Mouse (Mus musculus) hindbrain, postnatal 0 days (tissue): ENCODE data around the gene Arhgef33. TPM values are rescaled to one million over a fixed set of nuclear protein-coding genes. Genes with fewer than 3 reads are reported as not detected.
A peak's percentile ranks its signal among the peaks of the same experiment; 100 is the strongest.

Source experiments
- ATAC-seq: fragments of 200-750 bp; cut with Nextera tagmentation; 2 replicates; pipeline ENCODE4 v1.8.0; 2017; ENCODE audit warnings: mild to moderate bottlenecking, moderate TSS enrichment, moderate library complexity
- DNase-seq: peaks from one replicate; pipeline ENCODE4 v3.0.0-alpha.2; 2015; ENCODE audit warnings: low spot score
- H3K27ac ChIP-seq: fragments of 300-500 bp; sonication (generic); 2 replicates; pipeline ENCODE4 v1.5.1; 2014; ENCODE audit warnings: mild to moderate bottlenecking
- H3K27me3 ChIP-seq: fragments of 300-500 bp; sonication (generic); 2 replicates; pipeline ENCODE4 v1.6.1; 2014; ENCODE audit warnings: low read length, mixed read lengths; ENCODE audit not compliant: insufficient read depth
- H3K36me3 ChIP-seq: fragments of 300-500 bp; sonication (generic); 2 replicates; pipeline ENCODE4 v1.6.1; 2014; ENCODE audit warnings: low read length, mixed read lengths; ENCODE audit not compliant: insufficient read depth
- H3K4me1 ChIP-seq: fragments of 300-500 bp; sonication (generic); 2 replicates; pipeline ENCODE4 v1.6.1; 2014; ENCODE audit warnings: antibody characterized with exemption, low read length, mixed read lengths; ENCODE audit not compliant: insufficient read depth
- H3K4me2 ChIP-seq: fragments of 300-500 bp; sonication (generic); 2 replicates; pipeline ENCODE4 v1.6.1; 2014; ENCODE audit warnings: low read depth, mild to moderate bottlenecking, low read length, moderate library complexity, mixed read lengths
- H3K4me3 ChIP-seq: fragments of 300-500 bp; sonication (generic); 2 replicates; pipeline ENCODE4 v1.5.1; 2014; ENCODE audit warnings: low read length
- H3K9ac ChIP-seq: fragments of 300-500 bp; sonication (generic); replicated peaks from 2 replicates; pipeline ENCODE4 v1.6.1; 2014; ENCODE audit warnings: mild to moderate bottlenecking, low read length, moderate library complexity, mixed read lengths
- H3K9me3 ChIP-seq: fragments of 300-500 bp; sonication (generic); 2 replicates; pipeline ENCODE4 v1.6.1; 2016; ENCODE audit warnings: low read length, mixed read lengths
- CTCF ChIP-seq: IDR thresholded peaks from 2 replicates; pipeline ENCODE4 v1.5.1; 2016; ENCODE audit warnings: antibody characterized with exemption, control low read depth, low read depth
- WGBS: fragments of 180-500 bp; shearing (Covaris S2); extraction: QIAGEN DNeasy Blood & Tissue Kit; methylation state at CpG from one replicate; pipeline ENCODE4 v1.1.7; 2014; 5-methylcytosine and 5-hydroxymethylcytosine counted together
- polyA plus RNA-seq: library from polyadenylated mRNA; unstranded; fragments of >200 nt; fragmentation: Nextera tagmentation; extraction: Ambion mirVana; gene quantifications from 2 replicates; pipeline ENCODE4 v1.2.1, GENCODE M21; 2015
- total RNA-seq: library from RNA; depleted of rRNA; stranded (reverse); fragments of >200 nt; gene quantifications from 2 replicates; pipeline ENCODE4 v1.2.3, GENCODE M21; 2014

The Arhgef33 gene
- total and polyA plus RNA-seq, 2 experiments from 2014 or later = 9.0 to 28.4 TPM

- Histone ChIP-seq H3K4me3 (no peak overlapping the region), H3K4me2 (peak overlapping the region; percentile 72), H3K27me3 (no peaks in the 10 kb centered on the region), H3K4me1 (no peaks in the 10 kb centered on the region), H3K27ac (no peak overlapping the region), H3K36me3 (no peaks in the 10 kb centered on the region), H3K9me3 (no peaks in the 10 kb centered on the region), H3K9ac (no peak overlapping the region)
- ATAC-seq = no peak
- no peak for DNase-seq
- WGBS = 82% methylated on average over 6 of the region's 6 CpGs
- TF ChIP-seq CTCF = no peak
These were observed 19.2 kb upstream of the Arhgef33 start for GRCm38 (mm10) chr17:80288012-80288411.

- under 1% methylated on average over 30 of the region's 30 CpGs for WGBS
- Histone ChIP-seq H3K9me3 (no peaks in the 10 kb centered on the region), H3K4me2 (peak overlapping the region; percentile 72), H3K9ac (peak overlapping the region; percentile 87), H3K36me3 (no peaks in the 10 kb centered on the region), H3K4me1 (no peaks in the 10 kb centered on the region), H3K27ac (peak overlapping the region; percentile 90), H3K4me3 (peak overlapping the region; percentile 87), H3K27me3 (no peaks in the 10 kb centered on the region)
- 0 out of 2 replicates have a peak, but pooled peaks have one; percentile 6 for TF ChIP-seq CTCF
- ATAC-seq (no peak; the same call in 1 of the 2 replicates), DNase-seq (peak; percentile 38)
These were observed 17.7 kb upstream of the Arhgef33 start for GRCm38 (mm10) chr17:80289280-80290073.

GRCm38 (mm10) chr17:80290074-80290657 lies 17.0 kb upstream of the Arhgef33 start, which contains the start of the genes Morn2 and Dhx57:
Morn2 (plus strand) TSS chr17:80290203.
Dhx57 (minus strand) TSS chr17:80290476.
- Histone ChIP-seq H3K4me2 (peak within 1 kb of the TSS; percentile 72), H3K9ac (peak within 1 kb of the TSS; percentile 87), H3K36me3 (no peaks in the 10 kb centered on the region), H3K27ac (peak within 1 kb of the TSS; percentile 90), H3K4me3 (peak within 1 kb of the TSS; percentile 87), H3K27me3 (no peaks in the 10 kb centered on the region), H3K4me1 (no peaks in the 10 kb centered on the region), H3K9me3 (no peaks in the 10 kb centered on the region)
- under 1% methylated on average over 35 of the region's 35 CpGs for WGBS
- ATAC-seq = peak; percentile 99
- peak; percentile 97 for DNase-seq
- no peak for TF ChIP-seq CTCF

- ATAC-seq = peak; percentile 28; the same call in 1 of the 2 replicates
- peak; percentile 85 for TF ChIP-seq CTCF
- no peaks in the 10 kb centered on the region for H3K36me3 ChIP-seq
- H3K4me2 ChIP-seq = no peak overlapping the region
- DNase-seq = peak; percentile 86
- H3K27me3 ChIP-seq = no peaks in the 10 kb centered on the region
- no peak overlapping the region for H3K27ac ChIP-seq
- H3K9me3 ChIP-seq = no peaks in the 10 kb centered on the region
- H3K4me3 ChIP-seq = no peak overlapping the region
- H3K9ac ChIP-seq = no peak overlapping the region
- 22% methylated on average over 2 of the region's 2 CpGs for WGBS
- H3K4me1 ChIP-seq = no peaks in the 10 kb centered on the region
These were observed 16.1 kb upstream of the Arhgef33 start for GRCm38 (mm10) chr17:80291148-80291547.

GRCm38 (mm10) chr17:80295258-80295657 lies 11.9 kb upstream of the Arhgef33 start:
- Histone ChIP-seq H3K27ac (no peak overlapping the region), H3K4me3 (no peak overlapping the region), H3K9ac (no peak overlapping the region), H3K27me3 (no peaks in the 10 kb centered on the region), H3K36me3 (no peaks in the 10 kb centered on the region), H3K4me1 (no peaks in the 10 kb centered on the region), H3K9me3 (no peaks in the 10 kb centered on the region), H3K4me2 (no peak overlapping the region)
- no peak for ATAC-seq
- no peak for DNase-seq
- no peak for TF ChIP-seq CTCF
- 91% methylated on average over 5 of the region's 5 CpGs for WGBS

- Histone ChIP-seq H3K27me3 (no peaks in the 10 kb centered on the region), H3K27ac (no peak overlapping the region), H3K4me3 (no peak overlapping the region), H3K4me2 (no peak overlapping the region), H3K9ac (no peak overlapping the region), H3K36me3 (no peaks in the 10 kb centered on the region), H3K4me1 (no peaks in the 10 kb centered on the region), H3K9me3 (no peaks in the 10 kb centered on the region)
- 93% methylated on average over 5 of the region's 5 CpGs for WGBS
- ATAC-seq (no peak), DNase-seq (no peak)
- TF ChIP-seq CTCF = no peak
These were observed 8.4 kb upstream of the Arhgef33 start for GRCm38 (mm10) chr17:80298844-80299243.
